Mouse (Mus musculus): ENCODE measurements around the gene Bag2. TPM values are rescaled to one million over a fixed set of nuclear protein-coding genes. Genes with fewer than 3 reads are reported as not detected.

Gene Bag2
- polyA plus RNA-seq, 2 experiments = 30.2 to 45.4 TPM

DNA sequence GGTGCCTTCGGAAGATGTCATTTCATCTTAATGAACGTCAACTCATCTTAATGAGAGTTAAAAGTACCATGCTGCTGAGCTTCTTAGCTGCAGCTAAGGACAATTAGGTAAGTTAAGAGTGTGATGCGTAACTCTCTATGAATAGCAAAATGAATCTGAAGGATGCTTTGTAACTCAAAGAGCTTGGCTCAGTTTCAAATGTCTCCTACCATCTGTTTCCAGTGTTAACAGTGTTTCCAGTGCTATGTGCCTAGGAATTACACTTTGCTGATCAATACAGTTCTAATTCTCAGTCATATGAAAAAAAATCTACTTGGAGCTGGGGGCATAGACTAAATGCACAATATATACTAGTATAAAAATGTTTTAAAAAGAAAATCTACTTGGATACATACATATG is 56.4 kb downstream of the Bag2 start:
- no peak overlapping the region for H3K4me2 ChIP-seq (ENCODE audit: low read depth)
- ATAC-seq (ENCODE audit: insufficient read depth) (no peak), DNase-seq (ENCODE audit: low read depth in 3 of 3, low spot score in 3 of 3) (no peak)
- no peak overlapping the region for H3K4me3 ChIP-seq (ENCODE audit: insufficient read depth in 1 of 2, low read depth in 2 of 2, low read length in 2 of 2)
- H3K27ac ChIP-seq = no peak overlapping the region
- H3K36me3 ChIP-seq (replicated peaks; ENCODE audit: control insufficient read depth, insufficient read depth, low read depth) = no peaks in the 10 kb centered on the region
- H3K9me3 ChIP-seq (ENCODE audit: control insufficient read depth, low read length) = no peaks in the 10 kb centered on the region
- TF ChIP-seq EP300 (IDR thresholded peaks at IDR 0.05; ENCODE audit: low read depth) = no peak
- no peak for TF ChIP-seq CTCF (IDR thresholded peaks at IDR 0.05; ENCODE audit: low read depth)
- H3K4me1 ChIP-seq (replicated peaks; ENCODE audit: control insufficient read depth in 2 of 2, insufficient read depth in 2 of 2, low read length in 1 of 2) = no peaks in the 10 kb centered on the region
- H3K27me3 ChIP-seq (ENCODE audit: control insufficient read depth, insufficient read depth, low read length) = no peaks in the 10 kb centered on the region
- no peak overlapping the region for H3K9ac ChIP-seq (replicated peaks)
- WGBS (ENCODE audit: insufficient replicate concordance) = 70% methylated on average over 3 of the region's 3 CpGs

DNA sequence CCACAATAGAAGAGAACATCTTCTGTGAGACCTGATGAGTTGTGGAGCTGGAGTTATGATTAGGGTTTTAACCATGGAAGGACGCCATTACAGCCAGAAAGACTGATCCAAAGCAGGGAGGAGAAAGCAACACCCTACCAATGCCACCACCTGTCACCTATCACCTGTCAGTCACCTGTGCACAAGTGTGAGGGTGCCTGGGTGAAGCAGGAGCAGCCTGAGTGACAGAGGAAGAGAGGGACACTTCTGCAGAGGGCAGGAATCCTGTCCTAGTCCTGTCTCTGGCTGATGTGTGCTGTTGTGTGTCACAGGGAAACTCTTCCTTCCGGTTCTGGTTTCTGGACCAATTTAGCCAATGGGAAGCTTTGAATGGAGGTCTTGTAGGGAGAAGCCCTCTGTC is 61.6 kb downstream of the Bag2 start:
- TF ChIP-seq CTCF (IDR thresholded peaks at IDR 0.05; ENCODE audit: low read depth) (no peak), EP300 (IDR thresholded peaks at IDR 0.05; ENCODE audit: low read depth) (no peak)
- no peaks in the 10 kb centered on the region for H3K36me3 ChIP-seq (replicated peaks; ENCODE audit: control insufficient read depth, insufficient read depth, low read depth)
- no peak overlapping the region for H3K9ac ChIP-seq (replicated peaks)
- H3K4me3 ChIP-seq (ENCODE audit: insufficient read depth in 1 of 2, low read depth in 2 of 2, low read length in 2 of 2) = no peak overlapping the region
- H3K4me1 ChIP-seq (replicated peaks; ENCODE audit: control insufficient read depth in 2 of 2, insufficient read depth in 2 of 2, low read length in 1 of 2) = no peaks in the 10 kb centered on the region
- WGBS (ENCODE audit: insufficient replicate concordance) = 56% methylated on average over 2 of the region's 2 CpGs
- no peak for DNase-seq (ENCODE audit: low read depth in 3 of 3, low spot score in 3 of 3)
- no peaks in the 10 kb centered on the region for H3K9me3 ChIP-seq (ENCODE audit: control insufficient read depth, low read length)
- no peak for ATAC-seq (ENCODE audit: insufficient read depth)
- H3K4me2 ChIP-seq (ENCODE audit: low read depth) = no peak overlapping the region
- no peak overlapping the region for H3K27ac ChIP-seq
- H3K27me3 ChIP-seq (ENCODE audit: control insufficient read depth, insufficient read depth, low read length) = no peaks in the 10 kb centered on the region

Other genes with a start within 250 kb of the Bag2 start
- gene Prim2, start 88.0 kb downstream of the Bag2 start, polyA plus RNA-seq (2012; rRNA removed) = 23.4 and 34.1 TPM in 2 replicates
- 38.1 and 40.7 TPM in 2 replicates for gene Prim2, start 88.0 kb downstream of the Bag2 start, polyA plus RNA-seq (2014; fragmentation: Nextera tagmentation; extraction: Ambion mirVana)
- 2.1 and 2.5 TPM in 2 replicates for gene Rab23, start 37.9 kb downstream of the Bag2 start, polyA plus RNA-seq (2012; rRNA removed)
- 2.9 and 3.8 TPM in 2 replicates for gene Rab23, start 37.9 kb downstream of the Bag2 start, polyA plus RNA-seq (2014; fragmentation: Nextera tagmentation; extraction: Ambion mirVana)
- gene Zfp451, start 56.8 kb upstream of the Bag2 start, polyA plus RNA-seq (2012; rRNA removed) = 3.7 and 5.6 TPM in 2 replicates
- gene Zfp451, start 56.8 kb upstream of the Bag2 start, polyA plus RNA-seq (2014; fragmentation: Nextera tagmentation; extraction: Ambion mirVana) = 6.1 and 6.9 TPM in 2 replicates
- 0.37 and 0.49 TPM in 2 replicates for gene Bend6, start 150.0 kb upstream of the Bag2 start, polyA plus RNA-seq (2012; rRNA removed)
- gene Bend6, start 150.0 kb upstream of the Bag2 start, polyA plus RNA-seq (2014; fragmentation: Nextera tagmentation; extraction: Ambion mirVana) = 0.47 and 0.82 TPM in 2 replicates
- 4.3 and 5.0 TPM in 2 replicates for gene Dst, start 150.4 kb upstream of the Bag2 start, polyA plus RNA-seq (2012; rRNA removed)
- gene Dst, start 150.4 kb upstream of the Bag2 start, polyA plus RNA-seq (2014; fragmentation: Nextera tagmentation; extraction: Ambion mirVana) = 4.3 and 4.9 TPM in 2 replicates